Comparison of ENCODE assay signal across 15 mouse cellular contexts in the genomic region with DNA sequence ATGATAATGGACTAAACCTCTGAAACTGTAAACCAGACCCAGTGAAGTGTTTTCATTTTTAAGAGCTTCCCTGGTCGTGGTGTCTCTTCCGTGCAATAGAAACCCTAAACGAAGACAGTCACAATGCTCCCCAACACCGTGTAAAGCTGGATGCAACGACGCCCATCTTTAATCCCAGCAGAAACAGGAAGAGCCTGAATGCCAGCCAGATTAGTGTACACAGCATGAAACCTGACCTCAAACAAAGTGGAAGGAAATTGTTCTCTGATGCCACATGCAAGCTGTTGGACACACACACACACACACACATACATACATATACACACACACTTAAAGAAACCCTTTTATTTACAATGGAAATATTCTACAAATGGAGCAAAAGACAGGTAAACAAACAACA.
"Had no signal": no experiment of that assay in that cellular context is flagged by ENCODE, and none has a peak within 500 bp of the region (broad histone marks: within the 10 kb centered on the region; RNA-seq: fewer than 3 reads in every experiment).

No protein-coding gene starts in this region.

- H3K9me3 ChIP-seq: limb, embryonic 13.5 days; liver, embryonic 13.5 days; midbrain, embryonic 13.5 days; neural tube, embryonic 15.5 days had no signal

- H3K4me1 ChIP-seq: midbrain, embryonic 13.5 days; neural tube, embryonic 15.5 days had no signal

- H3K27me3 ChIP-seq: limb, embryonic 13.5 days; liver, embryonic 13.5 days; midbrain, embryonic 13.5 days; neural tube, embryonic 15.5 days had no signal

- H3K4me2 ChIP-seq: limb, embryonic 13.5 days; liver, embryonic 13.5 days; midbrain, embryonic 13.5 days; neural tube, embryonic 15.5 days had no signal

- DNase-seq: kidney, adult 8-10 months; kidney, postnatal 4 days; left cerebral cortex, postnatal 4 days; liver, embryonic 13.5 days; lung, adult 2 months; right cerebral cortex, adult 18-20 months; right cerebral cortex, postnatal 25 days; thymus, postnatal 36 days had no signal

- H3K36me3 ChIP-seq: limb, embryonic 13.5 days; liver, embryonic 13.5 days; midbrain, embryonic 13.5 days; neural tube, embryonic 15.5 days had no signal

- H3K9ac ChIP-seq: limb, embryonic 13.5 days; liver, embryonic 13.5 days; midbrain, embryonic 13.5 days; neural tube, embryonic 15.5 days had no signal

- H3K27ac ChIP-seq: kidney, postnatal 0 days; layer of hippocampus, adult 2 months; limb, embryonic 13.5 days; liver, embryonic 13.5 days; midbrain, embryonic 13.5 days; neural tube, embryonic 15.5 days had no signal

- ATAC-seq: intestine, postnatal 0 days; midbrain, embryonic 13.5 days had no signal

- H3K4me3 ChIP-seq: layer of hippocampus, adult 2 months; limb, embryonic 13.5 days; liver, embryonic 13.5 days; midbrain, embryonic 13.5 days; myocyte; neural tube, embryonic 15.5 days had no signal
